ENCODE assay signal across 3 mouse cellular contexts in genomic region chr6:122718224-122718623, GRCm38 (mm10). TPM values are rescaled to one million over a fixed set of nuclear protein-coding genes. Genes with fewer than 3 reads are reported as not detected.
"Had no signal": no experiment of that assay in that cellular context is flagged by ENCODE, and none has a peak within 500 bp of the region (broad histone marks: within the 10 kb centered on the region; RNA-seq: fewer than 3 reads in every experiment).

No protein-coding gene starts in this region.

RNA-seq across cellular contexts. Expression of gene Nanog, which starts 10.9 kb away (rescaled TPM):
- polyA plus RNA-seq: heart, adult 2 months; kidney, embryonic 14.5 days; liver, adult 2 months had no signal
